Mouse (Mus musculus) ES-CJ7 (cell line): ENCODE results near the gene Rfc2.
A peak's percentile ranks its signal among the peaks of the same experiment; 100 is the strongest.

Source experiments
- DNase-seq: peaks from one replicate; pipeline ENCODE4 v3.0.0; 2011; ENCODE audit warnings: low read depth, low spot score

Gene Rfc2

DNA sequence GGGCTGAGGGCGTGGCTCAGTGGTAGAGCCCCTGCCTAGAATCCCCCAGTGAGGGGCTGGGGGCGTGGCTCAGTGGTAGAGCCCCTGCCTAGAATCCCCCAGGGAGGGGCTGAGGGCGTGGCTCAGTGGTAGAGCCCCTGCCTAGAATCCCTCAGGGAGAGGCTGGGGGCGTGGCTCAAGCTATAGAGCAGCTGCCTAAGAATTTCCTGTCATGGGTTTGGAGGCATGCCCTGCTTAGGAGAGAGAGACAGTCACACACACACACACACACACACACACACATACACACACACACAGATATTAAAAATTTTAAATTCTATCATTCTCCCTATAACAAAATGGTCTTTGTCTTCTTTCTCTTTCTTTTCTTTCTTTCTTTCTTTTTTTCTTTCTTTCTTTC is 67.8 kb downstream of the Rfc2 start:
- peak; percentile 66 for DNase-seq

- peak; percentile 75 for DNase-seq
Measured at GRCm38 (mm10) chr5:134650926-134651325, 69.8 kb downstream of the Rfc2 start.
